ENCODE assay signal across 12 mouse cellular contexts in genomic region chr15:22717681-22718080, GRCm38 (mm10).
A peak's percentile ranks its signal among the peaks of the same experiment; 100 is the strongest.
DNase-seq lines count a peak whose midpoint lies in the region; ATAC-seq and TF ChIP-seq lines count a peak whose summit lies in the region.
"Had no signal": no experiment of that assay in that cellular context is flagged by ENCODE, and none has a peak within 500 bp of the region (broad histone marks: within the 10 kb centered on the region; RNA-seq: fewer than 3 reads in every experiment).

No protein-coding gene starts in this region.

- H3K4me3 ChIP-seq in lung, embryonic 14.5 days (ENCODE audit: low read depth, low read length) = no peak overlapping the region
- no peak overlapping the region for H3K4me3 ChIP-seq in cerebellum, adult 2 months (replicated peaks; ENCODE audit: insufficient read depth, low read depth, low read length)
- no peak overlapping the region for H3K4me3 ChIP-seq in neural tube, embryonic 12.5 days
- H3K4me3 ChIP-seq: embryonic facial prominence, embryonic 12.5 days had no signal

- no peaks in the 10 kb centered on the region for H3K9me3 ChIP-seq in lung, embryonic 14.5 days (ENCODE audit: low read depth, low read length)
- H3K9me3 ChIP-seq in neural tube, embryonic 12.5 days = no peaks in the 10 kb centered on the region
- H3K9me3 ChIP-seq: embryonic facial prominence, embryonic 12.5 days had no signal

- WGBS in lung, embryonic 14.5 days = 64% methylated on average over 3 of the region's 3 CpGs
- 12% methylated on average over 3 of the region's 3 CpGs for WGBS in cerebellum, adult 2 months
- WGBS in neural tube, embryonic 12.5 days = 29% methylated on average over 3 of the region's 3 CpGs

- no peaks in the 10 kb centered on the region for H3K4me1 ChIP-seq in lung, embryonic 14.5 days (ENCODE audit: insufficient read depth)
- peaks cover 3% of the 10 kb centered on the region; the same call in 1 of the 2 replicates for H3K4me1 ChIP-seq in cerebellum, adult 2 months (ENCODE audit: control insufficient read depth, insufficient read depth, low read length)
- no peaks in the 10 kb centered on the region for H3K4me1 ChIP-seq in neural tube, embryonic 12.5 days
- H3K4me1 ChIP-seq: embryonic facial prominence, embryonic 12.5 days had no signal

- no peak overlapping the region for H3K9ac ChIP-seq in lung, embryonic 14.5 days
- H3K9ac ChIP-seq in neural tube, embryonic 12.5 days = no peak overlapping the region
- H3K9ac ChIP-seq: embryonic facial prominence, embryonic 12.5 days had no signal

- H3K36me3 ChIP-seq in lung, embryonic 14.5 days (ENCODE audit: insufficient read depth) = no peaks in the 10 kb centered on the region
- H3K36me3 ChIP-seq in neural tube, embryonic 12.5 days = no peaks in the 10 kb centered on the region
- H3K36me3 ChIP-seq: embryonic facial prominence, embryonic 12.5 days had no signal

- no peak overlapping the region for H3K27ac ChIP-seq in lung, embryonic 14.5 days (ENCODE audit: low read depth)
- H3K27ac ChIP-seq in cerebellum, adult 2 months (ENCODE audit: insufficient read depth, low read length) = no peak overlapping the region
- H3K27ac ChIP-seq in neural tube, embryonic 12.5 days = no peak overlapping the region
- H3K27ac ChIP-seq: embryonic facial prominence, embryonic 12.5 days had no signal

- H3K4me2 ChIP-seq in lung, embryonic 14.5 days = no peak overlapping the region
- no peak overlapping the region for H3K4me2 ChIP-seq in neural tube, embryonic 12.5 days (replicated peaks)
- H3K4me2 ChIP-seq: embryonic facial prominence, embryonic 12.5 days; liver, embryonic 11.5 days had no signal

- TF ChIP-seq CTCF in lung, embryonic 14.5 days (IDR thresholded peaks at IDR 0.05; ENCODE audit: low read depth) = no peak
- TF ChIP-seq CTCF in cerebellum, adult 2 months (IDR thresholded peaks at IDR 0.05; ENCODE audit: borderline replicate concordance, insufficient read depth, low read depth, low read length) = no peak

- ATAC-seq in lung, embryonic 14.5 days (ENCODE audit: insufficient read depth) = peak; percentile 47; the same call in 1 of the 2 replicates
- ATAC-seq in neural tube, embryonic 12.5 days (ENCODE audit: low FRiP score, low read depth) = peak; percentile 81

- peak; percentile 38 for DNase-seq in lung, embryonic 14.5 days
- no peak for DNase-seq in lung, postnatal 14 days
- peak; percentile 45 to 80 for DNase-seq in cerebellum, adult 2 months
- peak; percentile 5 for DNase-seq in embryo, embryonic 11 days
- DNase-seq in T-cell, adult 2 months (ENCODE audit: low spot score) = no peak
- DNase-seq in yolk sac, embryonic 10.5 days (ENCODE audit: low spot score) = no peak
- DNase-seq: kidney, postnatal 10 days; lung, postnatal 10 days; spleen, adult 18-20 months had no signal

- no peak for TF ChIP-seq POLR2A in cerebellum, adult 2 months (IDR thresholded peaks at IDR 0.05; ENCODE audit: borderline replicate concordance, insufficient read depth, low read length)

- no peaks in the 10 kb centered on the region for H3K27me3 ChIP-seq in lung, embryonic 14.5 days (ENCODE audit: insufficient read depth, low read length)
- no peaks in the 10 kb centered on the region for H3K27me3 ChIP-seq in cerebellum, adult 2 months (ENCODE audit: control insufficient read depth, insufficient read depth, low read length)
- H3K27me3 ChIP-seq in neural tube, embryonic 12.5 days (replicated peaks) = no peaks in the 10 kb centered on the region
- H3K27me3 ChIP-seq: embryonic facial prominence, embryonic 12.5 days had no signal

Comparison
In these comparisons a context has a peak if more than half of its experiments do, and no peak if none do; other contexts are left out.
1. DNase-seq: peak in lung, embryonic 14.5 days (single experiment), cerebellum, adult 2 months (2 of 2) and embryo, embryonic 11 days (single experiment); none in lung, postnatal 14 days (single experiment), T-cell, adult 2 months (single experiment) and yolk sac, embryonic 10.5 days (single experiment).